Mouse (Mus musculus) heart, postnatal 14 days (tissue): ENCODE data around the gene Tbc1d4. TPM values are rescaled to one million over a fixed set of nuclear protein-coding genes. Genes with fewer than 3 reads are reported as not detected.

Source experiments
- DNase-seq, 2 experiments: peaks; one replicate each; pipeline ENCODE4 v3.0.0; 2021 to 2022
- intact Hi-C: fragments of 180-260 bp; cut with DNase I; formaldehyde crosslinking; loops from one replicate; pipeline ENCODE4 v1.15.1; 2025
- total RNA-seq, 2 experiments: library from RNA; stranded (reverse); gene quantifications; 2 replicates each; pipeline ENCODE4 v1.2.3; 2021

Tbc1d4 gene
- total RNA-seq, 2 experiments from 2014 or later: 43.4 to 47.7 TPM

GRCm38 (mm10) chr14:101507956-101508355 is 101.0 kb downstream of the Tbc1d4 start:
- no peak for DNase-seq
- intact Hi-C loops: no loop called here

- DNase-seq: no peak
- intact Hi-C loops: no loop called here
These were observed 101.8 kb downstream of the Tbc1d4 start for GRCm38 (mm10) chr14:101507146-101507545.

- DNase-seq: no peak
- intact Hi-C loops: no loop called here
These were observed 103.2 kb downstream of the Tbc1d4 start for GRCm38 (mm10) chr14:101505805-101506204.

- DNase-seq: no peak
- intact Hi-C loops: no loop called here
These were observed 104.4 kb downstream of the Tbc1d4 start for GRCm38 (mm10) chr14:101504473-101505200.

GRCm38 (mm10) chr14:101503168-101503961 is 105.6 kb downstream of the Tbc1d4 start:
- no peak for DNase-seq
- intact Hi-C loops: no loop called here

GRCm38 (mm10) chr14:101501868-101502267 is 107.1 kb downstream of the Tbc1d4 start:
- intact Hi-C loops: no loop called here
- DNase-seq: no peak

- intact Hi-C loops: no loop called here
- DNase-seq: no peak
These were observed 107.5 kb downstream of the Tbc1d4 start for GRCm38 (mm10) chr14:101501452-101501851.

- no peak for DNase-seq
These were observed 108.2 kb downstream of the Tbc1d4 start for GRCm38 (mm10) chr14:101500826-101501225.

GRCm38 (mm10) chr14:101499838-101500237 is 109.2 kb downstream of the Tbc1d4 start:
- intact Hi-C loops: no loop called here
- DNase-seq: no peak

More at GRCm38 (mm10) chr14:101500826-101501225, 108.2 kb downstream of the Tbc1d4 start:
- intact Hi-C loops: no loop called here

- no peak for DNase-seq
- intact Hi-C loops: no loop called here
These were observed 120.7 kb downstream of the Tbc1d4 start for GRCm38 (mm10) chr14:101488264-101488810.

GRCm38 (mm10) chr14:101486550-101486949 is 122.4 kb downstream of the Tbc1d4 start:
- DNase-seq: no peak
- intact Hi-C loops: no loop called here

- intact Hi-C loops: no loop called here
- DNase-seq: peak; percentile 11 to 59
These were observed 125.8 kb downstream of the Tbc1d4 start for GRCm38 (mm10) chr14:101483230-101483629.

- peak; percentile 38 to 73 for DNase-seq
- intact Hi-C loops: no loop called here
These were observed 126.7 kb downstream of the Tbc1d4 start for GRCm38 (mm10) chr14:101482270-101482669.

- intact Hi-C loops: no loop called here
- DNase-seq: no peak
These were observed 127.8 kb downstream of the Tbc1d4 start for GRCm38 (mm10) chr14:101481165-101481564.

- intact Hi-C loops: no loop called here
- DNase-seq: no peak
These were observed 128.4 kb downstream of the Tbc1d4 start for GRCm38 (mm10) chr14:101480541-101480940.

GRCm38 (mm10) chr14:101477827-101478220 is 131.2 kb downstream of the Tbc1d4 start:
- DNase-seq: no peak
- intact Hi-C loops: no loop called here

GRCm38 (mm10) chr14:101477081-101477826 is 131.7 kb downstream of the Tbc1d4 start:
- intact Hi-C loops: no loop called here
- no peak for DNase-seq

GRCm38 (mm10) chr14:101469475-101470093 is 139.4 kb downstream of the Tbc1d4 start:
- intact Hi-C loops: no loop called here
- DNase-seq: no peak

GRCm38 (mm10) chr14:101468143-101468542 is 140.8 kb downstream of the Tbc1d4 start:
- DNase-seq: no peak
- intact Hi-C loops: no loop called here

GRCm38 (mm10) chr14:101467532-101467931 is 141.5 kb downstream of the Tbc1d4 start:
- intact Hi-C loops: no loop called here
- no peak for DNase-seq
